Mouse (Mus musculus): ENCODE data around the gene Eya2.

The Eya2 gene

DNA sequence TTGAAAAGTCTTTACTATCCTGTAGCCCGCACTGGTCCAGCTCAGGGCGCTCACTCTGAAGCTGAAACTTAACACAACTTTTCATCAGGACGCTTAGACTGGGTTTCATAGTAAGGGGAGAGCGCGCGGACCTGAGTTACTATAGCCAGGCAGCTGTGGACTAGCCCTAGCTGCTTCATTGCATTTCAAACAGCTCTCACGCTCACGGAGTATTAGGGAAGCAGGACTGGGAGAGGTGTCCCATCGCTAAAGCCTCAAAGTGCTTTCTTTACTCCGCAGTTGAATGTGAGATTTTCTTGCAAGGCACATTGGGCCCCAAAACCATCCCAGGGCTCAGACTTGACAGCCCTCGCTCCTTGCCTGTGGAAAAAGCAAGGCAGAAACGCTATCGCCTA lies 841 bp downstream of the Eya2 start:
- no peak for DNase-seq (ENCODE audit: low spot score in 2 of 2)

DNA sequence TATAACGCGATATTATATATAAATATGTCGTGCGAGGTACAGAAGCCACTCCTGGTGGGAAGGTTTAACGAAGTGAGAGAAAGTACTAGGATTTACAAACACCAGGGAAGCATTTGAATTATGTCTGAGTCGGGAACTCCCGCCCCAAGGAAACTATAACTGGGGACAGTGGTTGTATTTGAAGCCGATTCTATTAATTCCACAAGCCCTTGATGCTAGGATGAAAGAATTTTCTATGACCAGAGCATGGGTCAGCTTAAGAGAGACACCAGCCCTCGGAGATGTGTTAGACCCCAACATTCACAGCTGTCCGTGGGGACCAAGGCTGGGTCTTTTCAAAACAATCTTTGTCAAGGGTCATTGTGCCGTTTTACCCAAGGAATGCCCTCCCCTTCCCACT lies 1.3 kb downstream of the Eya2 start:
- DNase-seq (ENCODE audit: low spot score in 2 of 2), result no peak

DNA sequence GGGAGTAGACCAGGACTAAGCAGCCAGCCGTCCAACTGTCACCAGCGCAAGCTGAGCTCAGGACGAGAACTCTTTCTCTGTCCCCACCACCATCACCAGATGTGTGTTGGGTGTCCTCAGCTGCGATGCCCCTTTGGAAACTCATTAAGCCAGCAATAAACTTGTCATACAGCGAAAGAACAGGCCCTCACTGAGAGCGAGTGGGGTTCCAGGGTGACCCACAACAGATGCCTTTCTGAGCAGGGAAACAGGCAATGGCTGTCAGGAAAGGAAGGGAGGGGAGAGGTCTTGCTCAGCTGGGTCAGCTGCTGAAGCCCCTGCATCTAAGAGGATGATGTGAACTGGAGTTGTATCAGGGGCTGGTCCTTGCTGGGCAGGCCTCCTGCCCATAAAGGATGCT lies 2.7 kb downstream of the Eya2 start:
- no peak for DNase-seq (ENCODE audit: low spot score in 2 of 2)

DNA sequence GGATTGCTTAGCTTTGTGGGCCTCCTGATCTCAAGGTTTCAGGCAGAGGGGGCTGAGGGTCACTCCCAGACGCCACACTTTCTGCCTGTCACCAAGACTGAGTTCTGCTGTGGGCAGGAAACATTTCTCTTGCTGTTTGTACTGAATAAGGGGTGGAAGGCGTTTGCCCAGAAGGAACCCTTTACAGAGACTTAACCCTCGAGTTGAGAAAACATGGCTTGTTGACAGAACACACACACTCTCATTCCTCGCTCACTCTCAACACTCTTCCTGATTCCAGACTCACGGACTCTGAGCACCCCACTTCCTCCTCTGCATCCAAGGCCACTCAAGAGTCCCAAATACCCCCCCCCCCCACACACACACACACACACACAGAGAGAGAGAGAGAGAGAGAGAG lies 3.3 kb downstream of the Eya2 start:
- DNase-seq (ENCODE audit: low spot score in 2 of 2), result no peak

DNA sequence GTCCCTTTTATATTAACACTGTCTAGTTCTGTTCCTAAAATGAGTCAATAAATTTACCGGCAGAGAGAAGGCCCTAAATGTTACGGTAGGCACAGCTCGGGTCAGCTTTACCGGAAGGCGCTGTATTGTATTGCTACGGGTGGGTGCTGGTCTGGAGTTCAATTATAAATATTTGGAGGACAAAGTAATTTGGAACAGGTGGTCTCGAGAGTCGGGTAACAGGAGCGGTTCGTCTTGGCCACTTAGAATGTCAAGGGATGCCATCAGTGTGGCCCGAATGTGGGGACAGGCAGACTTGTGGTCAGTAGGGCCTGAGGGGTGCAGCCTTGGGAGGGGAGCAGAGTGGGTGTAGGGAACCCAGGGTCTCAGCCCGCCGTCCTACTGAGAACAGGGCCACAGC lies 4.7 kb downstream of the Eya2 start:
- no peak for DNase-seq (ENCODE audit: low spot score in 2 of 2)

DNA sequence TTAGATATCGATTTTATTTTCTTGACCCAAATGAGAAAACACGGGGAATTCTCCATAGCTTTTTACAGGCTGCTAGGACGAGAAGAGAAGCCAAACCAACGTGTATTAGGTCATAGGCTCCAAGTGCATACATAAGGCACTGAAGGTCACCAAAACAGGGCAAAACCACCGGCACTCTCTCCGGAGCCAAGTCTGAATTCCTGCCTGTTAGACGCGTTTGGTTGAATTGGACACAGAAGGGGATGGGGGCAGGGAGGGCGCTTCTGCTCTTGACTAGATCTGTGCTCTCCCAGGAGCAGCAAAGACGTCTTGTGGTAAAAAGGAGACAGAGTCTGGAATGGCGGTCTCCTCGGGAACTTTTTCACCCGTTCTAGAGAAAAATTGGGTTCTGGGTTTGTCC lies 6.1 kb downstream of the Eya2 start:
- no peak for DNase-seq (ENCODE audit: low spot score in 2 of 2)

DNA sequence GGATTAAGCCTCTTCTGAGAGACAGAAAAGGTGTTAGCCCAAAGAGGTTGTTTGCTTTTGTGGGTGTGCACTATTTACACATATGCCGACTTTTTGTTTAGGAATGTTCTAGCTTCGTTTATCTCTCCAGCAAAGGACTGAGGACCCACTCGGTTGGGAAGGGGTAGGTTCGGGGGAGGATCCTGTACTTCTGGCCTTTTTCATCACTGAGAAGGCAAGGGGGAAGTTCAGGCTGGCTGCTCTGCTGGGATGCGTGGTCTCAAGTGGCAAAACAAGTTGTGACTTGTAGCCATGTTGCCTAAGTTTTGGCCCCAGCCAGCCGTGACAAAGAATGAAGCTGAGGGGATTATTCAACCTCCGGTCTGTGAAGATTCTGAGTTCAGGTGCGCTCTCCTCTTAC lies 6.8 kb downstream of the Eya2 start:
- no peak for DNase-seq (ENCODE audit: low spot score in 2 of 2)

DNA sequence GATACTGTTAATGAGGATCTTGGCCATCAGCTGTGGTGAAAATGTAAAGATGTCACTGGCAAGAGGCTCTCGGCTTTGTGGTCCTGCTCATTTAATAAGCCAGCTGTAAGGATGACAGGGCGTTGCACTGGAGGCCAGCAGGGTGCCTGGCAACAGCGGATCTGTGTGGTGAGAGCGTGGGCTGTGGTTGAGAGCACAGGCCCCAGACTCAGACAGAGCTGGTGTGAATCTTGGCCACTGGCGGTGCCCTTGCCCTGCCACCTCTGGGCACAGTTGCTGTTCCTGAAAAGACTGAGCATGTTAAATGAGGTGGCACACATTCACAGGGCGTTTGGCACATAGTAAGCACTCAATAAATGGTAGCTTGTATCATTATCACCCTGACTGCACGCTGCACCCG lies 8.9 kb downstream of the Eya2 start:
- no peak for DNase-seq (ENCODE audit: low spot score in 2 of 2)

DNA sequence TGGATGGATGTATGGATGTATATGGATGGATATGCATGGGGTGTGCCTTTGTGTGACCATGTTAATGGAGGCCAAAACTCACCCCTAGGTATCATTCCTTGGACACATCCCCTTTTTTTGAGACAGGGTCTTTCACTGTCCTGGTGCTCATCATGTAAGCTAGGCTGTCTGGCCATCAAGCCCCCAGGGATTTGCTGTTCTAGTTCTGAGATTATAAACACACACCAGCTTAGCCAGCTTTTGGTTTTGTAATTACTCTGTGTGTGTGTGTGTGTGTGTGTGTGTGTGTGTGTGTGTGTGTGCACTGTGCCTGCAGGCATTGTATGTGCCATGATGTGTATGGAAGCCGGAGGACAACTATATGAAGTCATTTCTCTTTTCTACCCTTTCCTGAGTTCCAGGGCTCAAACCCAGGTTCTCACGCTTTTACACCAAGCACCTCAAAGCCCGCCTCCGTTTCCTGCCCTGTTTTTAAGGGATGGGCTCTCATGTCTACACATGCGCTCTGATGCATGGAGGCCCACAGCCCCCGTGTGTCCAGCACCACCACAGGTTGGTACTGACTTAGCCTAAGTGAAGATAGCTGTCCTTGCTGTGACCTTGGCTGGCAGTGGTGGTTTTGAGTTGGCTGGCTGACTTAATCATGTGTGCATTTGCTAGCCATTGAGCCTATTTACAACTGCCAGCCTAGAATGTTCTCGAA lies 16.9 kb downstream of the Eya2 start:
- no peak for DNase-seq (ENCODE audit: low spot score in 2 of 2)

DNA sequence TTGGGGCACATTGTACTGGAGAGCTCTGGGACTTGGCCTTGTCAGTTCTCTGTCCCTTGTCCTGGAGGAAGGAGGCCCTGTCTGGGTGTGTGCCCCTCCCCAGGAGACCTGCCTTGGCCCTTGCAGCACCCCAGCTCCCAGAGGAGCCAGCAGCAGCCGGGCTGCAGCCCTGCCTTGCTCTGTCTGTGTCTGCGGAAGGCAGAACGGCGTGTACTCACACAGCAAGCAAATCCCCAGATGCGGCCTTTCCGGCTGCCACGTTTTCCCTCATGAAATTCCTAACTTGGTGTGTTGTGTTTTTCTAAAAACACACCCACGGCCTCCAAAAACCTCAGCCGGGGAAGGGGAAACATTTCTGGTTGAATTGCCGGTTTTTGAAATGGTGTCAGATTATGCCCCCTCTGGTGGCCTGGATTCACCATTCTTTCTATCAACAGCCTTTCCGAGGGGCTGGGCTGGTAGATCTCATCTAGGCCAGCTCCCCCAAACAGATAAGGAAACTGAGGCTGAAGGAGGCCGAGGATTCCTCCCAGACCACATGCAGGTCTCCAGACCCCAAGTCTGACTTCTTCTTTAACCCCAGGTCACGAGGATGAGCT lies 19.0 kb downstream of the Eya2 start:
- peak in 1 of 2 experiments; percentile 42 for DNase-seq (ENCODE audit: low spot score in 2 of 2)

DNA sequence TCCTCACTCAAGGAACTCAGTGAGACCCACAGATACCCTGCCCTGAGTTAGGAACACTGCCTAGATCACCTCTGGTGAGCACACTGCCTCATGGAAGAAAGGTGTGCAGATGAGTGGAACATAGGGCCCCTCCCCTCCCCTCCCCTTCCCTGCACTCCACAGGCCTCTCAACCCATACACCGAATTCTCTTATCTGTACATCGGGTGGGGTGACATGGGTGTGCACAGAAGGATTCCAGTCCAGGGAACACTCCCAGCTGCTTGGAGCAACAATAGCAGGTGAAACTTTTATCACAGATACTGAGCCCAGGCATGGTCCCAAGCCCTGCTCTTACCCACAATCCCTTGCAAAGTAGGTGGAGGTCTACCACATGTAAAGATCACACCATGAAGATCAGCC lies 26.7 kb downstream of the Eya2 start:
- no peak for DNase-seq (ENCODE audit: low spot score in 2 of 2)

DNA sequence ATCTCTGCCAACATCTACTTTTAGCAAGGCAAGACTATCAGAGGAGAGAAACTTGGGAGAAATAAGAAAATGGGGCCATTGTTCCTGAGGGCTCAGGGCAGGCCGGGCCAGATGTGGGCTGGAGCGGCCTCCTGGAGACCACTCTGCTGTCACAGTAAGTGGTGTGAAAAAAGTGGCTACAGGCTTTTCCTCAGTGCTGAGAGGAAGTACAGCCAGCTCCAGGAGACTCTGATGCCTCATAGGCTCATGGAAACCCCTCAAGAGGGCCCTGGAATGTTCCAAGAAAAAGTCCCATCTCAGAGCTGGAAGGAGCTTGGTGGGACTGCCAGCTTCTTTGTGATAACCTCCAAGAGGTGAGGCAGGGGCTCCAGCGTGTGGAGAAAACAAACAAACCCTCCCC lies 27.8 kb downstream of the Eya2 start:
- DNase-seq (ENCODE audit: low spot score in 2 of 2), result no peak

DNA sequence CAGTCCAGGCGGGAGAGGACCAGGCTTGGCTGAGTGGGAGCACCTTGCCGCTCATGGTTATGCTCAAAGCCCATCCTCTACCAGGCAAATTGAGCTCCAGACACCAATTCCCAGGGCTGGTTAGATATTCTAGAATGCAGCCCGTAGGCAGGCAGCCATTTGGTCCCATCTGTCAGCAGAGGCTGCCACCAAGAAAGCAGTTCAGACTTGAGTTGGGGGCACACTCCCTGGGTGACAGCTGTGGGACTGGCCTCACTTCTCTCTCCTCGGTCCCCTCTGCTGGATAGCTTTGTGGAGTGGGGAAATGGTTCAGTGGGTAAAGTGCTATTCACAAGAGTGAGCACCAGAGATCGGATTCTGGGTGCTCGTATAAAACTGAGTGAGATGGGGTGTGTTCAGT lies 32.0 kb downstream of the Eya2 start:
- DNase-seq (ENCODE audit: low spot score in 2 of 2), result no peak

DNA sequence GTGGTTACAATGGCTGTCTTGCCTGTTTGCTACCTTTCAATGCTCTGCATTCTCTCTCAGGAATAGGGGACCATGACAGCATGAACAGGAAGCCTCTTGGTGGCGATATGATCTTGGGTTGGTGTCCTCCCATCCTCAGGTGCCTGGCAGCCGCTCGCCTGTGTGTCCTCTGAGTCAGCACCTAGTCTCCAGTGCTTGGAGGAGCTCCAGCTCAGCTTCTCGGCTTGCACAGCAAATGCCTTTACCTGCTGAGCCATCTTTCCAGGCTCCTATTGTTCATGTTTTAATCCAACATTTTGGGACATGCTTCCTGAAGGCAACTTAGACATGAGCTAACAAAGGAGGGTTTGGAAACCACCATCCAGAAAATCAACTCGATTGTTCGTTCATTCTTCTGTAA lies 33.1 kb downstream of the Eya2 start:
- DNase-seq (ENCODE audit: low spot score in 2 of 2), result no peak

DNA sequence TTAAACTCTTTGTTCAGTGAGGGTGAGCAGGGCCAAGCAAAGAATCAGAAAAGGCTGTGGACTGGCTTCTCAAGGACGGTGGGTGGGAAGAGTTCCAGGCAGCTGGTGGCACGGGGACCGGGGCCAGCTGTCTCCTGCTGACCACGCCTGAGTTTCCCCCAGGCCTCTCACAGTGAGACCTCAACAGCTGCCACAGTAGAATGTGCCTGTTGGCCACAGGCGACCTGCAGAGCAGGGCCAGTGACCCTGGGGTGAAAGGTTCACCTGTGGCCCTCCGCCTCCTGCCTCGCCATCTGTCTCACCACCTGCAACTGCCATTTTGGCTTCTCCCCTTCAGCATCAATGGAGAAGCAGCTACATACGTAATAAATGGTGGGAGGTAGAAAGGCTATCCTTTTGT lies 35.1 kb downstream of the Eya2 start:
- no peak for DNase-seq (ENCODE audit: low spot score in 2 of 2)

DNA sequence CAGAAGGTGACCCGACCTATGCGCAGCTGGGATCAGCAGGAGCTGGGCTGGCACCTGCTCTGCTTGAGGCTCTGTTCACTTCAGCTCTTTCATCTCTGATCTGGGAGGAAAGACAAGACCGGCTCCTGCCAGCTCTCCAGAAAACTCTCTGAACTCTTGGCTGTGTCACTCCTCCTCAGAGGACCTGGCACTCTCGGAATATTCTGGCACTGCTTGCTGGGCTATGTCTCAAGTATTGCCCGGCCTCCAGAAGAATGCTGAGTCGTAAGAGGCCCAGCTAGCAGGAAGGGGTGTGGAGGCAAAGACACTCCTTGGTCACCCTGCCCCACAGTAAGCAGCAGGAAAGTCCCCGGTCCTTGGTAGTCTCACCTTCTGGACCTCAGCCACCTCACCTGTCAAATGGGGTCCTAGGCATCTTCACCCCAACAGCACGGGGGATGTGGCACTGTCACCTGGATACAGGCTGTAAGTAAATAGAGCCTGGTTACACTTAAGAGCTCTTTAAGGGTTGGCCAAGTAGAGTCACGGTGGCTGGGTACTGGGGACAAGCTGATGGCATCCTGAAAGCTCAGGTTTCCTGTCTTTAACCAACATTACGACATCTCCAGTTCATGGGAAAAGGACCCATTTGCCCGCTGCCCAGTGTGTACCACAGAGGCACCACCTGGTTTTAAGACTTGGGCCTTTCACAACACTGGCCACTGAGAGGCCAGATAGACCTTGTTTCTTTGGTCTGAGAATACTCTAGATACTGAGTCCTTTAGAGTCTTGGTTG lies 38.4 kb downstream of the Eya2 start:
- peak in 1 of 2 experiments; percentile 40 for DNase-seq (ENCODE audit: low spot score in 2 of 2)

DNA sequence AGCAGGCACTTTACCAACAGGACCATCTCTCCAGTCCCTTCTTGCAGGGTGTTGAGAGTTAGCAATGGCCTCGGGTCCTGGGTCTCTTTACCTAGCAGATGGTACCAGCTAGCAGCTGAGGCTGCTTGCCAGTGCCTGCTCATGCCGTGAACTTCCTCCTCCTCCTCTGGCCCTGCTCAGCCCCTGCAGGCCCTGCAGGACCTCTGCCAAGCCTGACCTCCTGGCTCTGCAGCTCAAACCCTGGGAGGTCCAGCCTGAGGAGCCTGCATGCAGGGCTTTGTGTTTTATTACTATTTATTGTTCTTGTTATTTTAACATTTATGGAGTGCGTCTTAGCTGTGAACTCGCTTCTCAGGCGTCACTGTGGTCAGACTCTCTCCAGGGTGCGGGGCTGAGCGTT lies 39.6 kb downstream of the Eya2 start:
- DNase-seq (ENCODE audit: low spot score in 2 of 2), result no peak

DNA sequence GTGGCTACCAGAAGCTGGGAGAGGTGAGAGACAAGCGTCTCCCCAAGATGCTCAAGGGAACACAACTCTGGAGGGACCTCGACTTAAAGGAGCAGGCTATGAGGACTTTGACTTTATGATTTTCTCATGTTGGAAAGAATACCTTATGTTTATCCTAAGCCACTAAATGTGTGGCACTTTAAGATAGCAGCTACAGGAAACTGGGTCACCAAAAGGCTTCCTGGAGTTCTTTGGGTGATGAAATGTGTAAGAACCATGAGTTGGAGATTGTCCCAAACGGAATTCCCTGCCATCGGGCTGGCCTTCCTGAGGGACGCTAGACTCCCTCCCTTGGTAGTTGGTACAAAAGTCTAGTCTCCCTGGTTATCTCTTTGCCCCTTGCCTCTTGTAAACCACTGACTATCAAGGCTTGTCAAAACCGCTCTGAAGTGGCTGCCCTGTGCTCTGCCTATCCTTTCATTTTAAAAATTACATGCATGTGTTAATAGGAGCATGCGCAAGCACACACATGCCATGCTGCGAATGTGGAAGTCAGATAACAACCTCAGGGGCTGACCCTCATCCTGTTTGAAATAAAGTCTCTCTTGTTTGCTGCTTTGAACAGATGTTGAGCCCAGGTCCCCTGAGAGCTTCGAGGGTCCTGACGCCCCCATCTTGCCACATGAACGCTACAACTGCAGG lies 44.4 kb downstream of the Eya2 start:
- no peak for DNase-seq (ENCODE audit: low spot score in 2 of 2)

DNA sequence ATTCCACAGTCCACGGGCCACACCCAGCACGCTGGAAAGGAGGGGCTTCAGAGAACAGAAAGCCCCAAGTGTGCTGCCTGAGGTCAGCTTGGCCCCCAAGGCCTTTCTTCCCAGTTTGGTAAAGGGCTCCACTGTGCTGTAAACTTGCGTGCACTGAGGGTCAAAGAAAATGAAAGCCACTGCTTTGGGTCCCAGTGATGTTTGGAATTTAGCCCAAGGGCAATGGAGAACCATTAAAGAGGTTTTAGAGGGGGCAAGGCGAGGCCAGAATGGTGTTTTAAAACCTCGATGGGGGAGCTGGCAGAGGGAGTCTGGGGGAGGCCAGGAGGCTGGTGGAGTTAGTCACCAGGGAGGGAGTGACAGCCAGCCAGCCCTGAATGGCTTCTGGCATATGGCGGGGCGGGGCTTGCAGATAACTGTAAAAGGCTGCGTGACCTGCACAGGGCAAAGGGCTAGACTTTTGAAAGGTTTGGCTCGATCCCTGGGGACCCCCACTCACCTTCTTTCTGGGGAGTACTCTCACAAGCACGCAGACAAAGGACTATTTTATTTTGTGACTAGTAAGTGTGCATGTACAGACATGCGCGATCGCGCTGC lies 47.2 kb downstream of the Eya2 start:
- DNase-seq (ENCODE audit: low spot score in 2 of 2), result no peak

DNA sequence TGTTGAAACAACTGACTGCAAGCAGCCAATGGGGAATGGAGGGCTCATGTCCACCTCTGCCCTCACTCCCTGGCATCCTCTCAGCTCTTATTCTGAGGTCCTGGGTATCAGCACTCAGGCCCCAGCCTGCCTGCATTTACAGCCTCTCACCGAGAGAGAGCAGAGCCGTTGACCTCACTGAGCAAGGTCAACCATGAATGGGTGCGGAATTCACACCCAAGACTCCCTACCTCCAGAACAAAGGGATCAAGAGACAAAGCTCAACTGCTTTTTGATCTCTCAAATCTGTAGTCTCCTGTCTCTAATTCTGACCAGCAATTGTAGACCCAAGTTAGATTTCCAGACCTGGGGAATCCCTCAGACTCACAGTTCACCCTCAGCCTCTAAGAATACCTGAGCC lies 48.8 kb downstream of the Eya2 start:
- DNase-seq (ENCODE audit: low spot score in 2 of 2), result no peak

DNA sequence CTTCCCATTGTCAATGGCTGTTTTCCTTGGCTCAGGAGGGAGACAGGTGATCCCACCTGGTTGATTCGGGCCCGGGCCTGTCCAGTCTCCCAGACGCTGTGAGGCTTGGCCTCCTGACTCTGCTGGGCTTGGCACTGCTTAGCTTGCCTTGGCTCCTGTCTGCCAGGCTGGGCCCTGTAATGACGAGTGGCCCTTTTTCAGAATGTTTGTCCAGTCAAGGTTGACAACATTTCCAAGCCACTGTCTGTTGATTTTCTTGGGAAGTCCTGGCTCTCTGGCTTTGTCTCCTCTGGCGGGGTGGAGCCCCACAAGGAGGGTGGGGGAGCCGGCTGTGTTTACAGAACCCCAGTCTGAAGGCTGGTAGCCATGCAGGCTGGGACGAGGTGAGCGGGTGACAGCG lies 49.2 kb downstream of the Eya2 start:
- DNase-seq (ENCODE audit: low spot score in 2 of 2), result no peak

DNA sequence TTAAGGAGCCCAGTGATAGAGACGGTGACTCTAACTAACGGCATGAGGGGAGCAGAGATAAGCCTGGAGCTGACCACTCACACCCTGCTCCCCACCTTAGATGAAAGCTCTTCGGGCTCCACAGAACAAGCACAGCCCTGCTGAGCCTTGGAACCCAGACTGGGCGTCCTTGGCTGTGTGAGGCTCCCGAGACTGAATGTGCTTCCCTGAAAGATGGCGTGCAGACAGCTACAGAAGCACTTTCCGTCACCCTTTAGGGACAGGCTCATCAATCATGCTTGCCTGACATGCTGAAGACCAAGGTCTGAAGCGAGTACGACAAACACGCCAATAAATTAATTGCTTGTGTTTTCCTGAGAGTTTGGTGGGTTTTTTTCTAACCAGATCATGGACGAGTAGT lies 56.2 kb downstream of the Eya2 start:
- DNase-seq (ENCODE audit: low spot score in 2 of 2), result no peak
